Comparison of ENCODE assay signal across 10 mouse cellular contexts in the genomic region with DNA sequence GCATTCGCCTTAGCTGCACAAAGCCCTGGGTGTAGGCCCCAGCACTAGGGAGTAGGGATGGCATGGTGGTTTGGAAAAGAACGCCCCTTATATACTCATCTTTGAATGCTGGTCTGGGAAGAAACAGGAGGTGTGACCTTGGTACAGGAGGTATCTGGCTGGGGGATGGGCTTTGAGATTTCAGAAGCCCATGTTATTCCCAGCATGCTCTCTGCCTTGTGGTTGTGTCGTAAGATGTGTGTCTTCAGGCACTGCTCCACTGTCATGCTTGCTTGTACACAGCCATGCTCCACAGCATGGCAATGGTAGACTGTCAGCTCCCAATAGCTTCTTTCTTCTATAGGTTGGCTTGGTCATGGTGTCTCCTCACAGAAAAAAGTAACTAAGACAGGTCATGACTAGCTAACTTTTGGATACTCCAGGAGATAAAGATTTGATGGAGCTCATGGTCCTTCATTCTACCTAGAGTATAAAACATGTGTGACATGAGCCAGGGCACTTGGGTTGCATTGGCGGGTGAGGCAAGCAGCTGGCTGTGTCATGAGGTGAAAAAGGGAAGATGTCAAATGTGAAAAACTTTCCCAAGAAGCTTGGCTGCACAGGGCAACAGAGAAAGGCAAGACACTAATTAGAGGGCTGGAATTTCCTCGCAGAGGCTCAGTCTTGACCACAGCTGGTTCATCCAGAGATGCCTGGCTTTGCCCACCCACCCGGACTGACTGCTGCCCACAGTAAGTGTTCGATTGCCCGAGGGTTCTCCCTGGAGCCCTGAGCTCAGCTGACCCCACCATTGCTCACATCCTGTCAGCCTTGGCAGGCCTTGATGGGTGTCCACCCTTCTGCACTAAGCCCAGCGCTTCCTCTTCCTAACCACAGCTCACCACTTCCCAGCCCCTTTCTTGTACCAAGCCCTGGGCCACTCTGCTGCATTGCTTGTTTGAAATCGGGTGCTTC. TPM values are rescaled to one million over a fixed set of nuclear protein-coding genes. Genes with fewer than 3 reads are reported as not detected.
DNase-seq lines count a peak whose midpoint lies in the region; ATAC-seq and TF ChIP-seq lines count a peak whose summit lies in the region.
"Had no signal": no experiment of that assay in that cellular context is flagged by ENCODE, and none has a peak within 500 bp of the region (broad histone marks: within the 10 kb centered on the region; RNA-seq: fewer than 3 reads in every experiment).

No protein-coding gene starts in this region.

- no peak for TF ChIP-seq EP300 in liver, postnatal 0 days (IDR thresholded peaks at IDR 0.05; ENCODE audit: low read depth)

- no peak overlapping the region for H3K9ac ChIP-seq in liver, postnatal 0 days (replicated peaks)
- H3K9ac ChIP-seq in liver, embryonic 12.5 days = no peak overlapping the region
- H3K9ac ChIP-seq: midbrain, embryonic 12.5 days had no signal

- no peak for TF ChIP-seq POLR2A in myocyte (IDR thresholded peaks at IDR 0.05; ENCODE audit: insufficient read length, low read depth)

- peak; percentile 35 for ATAC-seq in liver, postnatal 0 days
- ATAC-seq in liver, embryonic 12.5 days = no peak

- H3ac ChIP-seq in myocyte (ENCODE audit: control insufficient read depth, insufficient read length) = no peak overlapping the region

- H3K36me3 ChIP-seq in liver, postnatal 0 days (replicated peaks; ENCODE audit: insufficient read depth, low read length) = no peaks in the 10 kb centered on the region
- H3K36me3 ChIP-seq in liver, embryonic 12.5 days = no peaks in the 10 kb centered on the region
- no peaks in the 10 kb centered on the region for H3K36me3 ChIP-seq in myocyte (ENCODE audit: control insufficient read depth, insufficient read depth)
- H3K36me3 ChIP-seq: midbrain, embryonic 12.5 days had no signal

- H3K4me1 ChIP-seq in liver, postnatal 0 days (ENCODE audit: insufficient read depth) = peaks cover 23% of the 10 kb centered on the region
- no peaks in the 10 kb centered on the region for H3K4me1 ChIP-seq in liver, embryonic 12.5 days
- H3K4me1 ChIP-seq: midbrain, embryonic 12.5 days had no signal

- intact Hi-C loops in heart, postnatal 14 days (cut with DNase I) = no loop called here

- 46% methylated on average over 10 of the region's 10 CpGs for WGBS in liver, postnatal 0 days (ENCODE audit: insufficient replicate concordance)
- WGBS in liver, embryonic 12.5 days (ENCODE audit: insufficient replicate concordance) = 29% methylated on average over 10 of the region's 10 CpGs

- H3K27me3 ChIP-seq in liver, postnatal 0 days (ENCODE audit: insufficient read depth, low read length) = no peaks in the 10 kb centered on the region
- 0 out of 2 replicates have a peak, but pooled peaks cover 4% of the 10 kb centered on the region for H3K27me3 ChIP-seq in liver, embryonic 12.5 days (replicated peaks)
- H3K27me3 ChIP-seq in myocyte (ENCODE audit: control insufficient read depth, insufficient read depth, insufficient read length) = no peaks in the 10 kb centered on the region
- H3K27me3 ChIP-seq: midbrain, embryonic 12.5 days had no signal

- peak overlapping the region; percentile 22; the same call in 1 of the 2 replicates for H3K4me2 ChIP-seq in liver, postnatal 0 days (ENCODE audit: low read depth, low read length)
- H3K4me2 ChIP-seq in liver, embryonic 12.5 days = no peak overlapping the region
- H3K4me2 ChIP-seq in myocyte (ENCODE audit: low read depth) = peak overlapping the region; percentile 62
- H3K4me2 ChIP-seq: midbrain, embryonic 12.5 days had no signal

- H3K79me2 ChIP-seq in myocyte (ENCODE audit: control insufficient read depth, insufficient read depth) = no peaks in the 10 kb centered on the region

- H3K27ac ChIP-seq in liver, postnatal 0 days (ENCODE audit: low read depth) = peak overlapping the region; percentile 71
- H3K27ac ChIP-seq in liver, embryonic 12.5 days = no peak overlapping the region
- H3K27ac ChIP-seq: layer of hippocampus, adult 2 months; midbrain, embryonic 12.5 days had no signal

- DNase-seq in liver, postnatal 0 days = peak; percentile 43
- DNase-seq in brain, adult 2 months (ENCODE audit: low read depth, low spot score) = peak; percentile 41
- DNase-seq in heart, postnatal 14 days = peak; percentile 29 to 40
- DNase-seq in adrenal gland, adult 2 months = no peak
- DNase-seq in urinary bladder, adult 2 months (ENCODE audit: low spot score) = no peak
- DNase-seq: left cerebral cortex, postnatal 4 days had no signal

- TF ChIP-seq CTCF in liver, postnatal 0 days (IDR thresholded peaks at IDR 0.05; ENCODE audit: low read depth) = no peak

- H3K9me3 ChIP-seq in liver, postnatal 0 days (ENCODE audit: low read length) = peaks cover under 1% of the 10 kb centered on the region; the same call in 1 of the 2 replicates
- peaks cover 5% of the 10 kb centered on the region; the same call in 1 of the 2 replicates for H3K9me3 ChIP-seq in liver, embryonic 12.5 days (replicated peaks)

- H3K4me3 ChIP-seq in liver, postnatal 0 days (ENCODE audit: low read depth, low read length) = no peak overlapping the region
- no peak overlapping the region for H3K4me3 ChIP-seq in liver, embryonic 12.5 days
- H3K4me3 ChIP-seq in myocyte = no peak overlapping the region
- H3K4me3 ChIP-seq: layer of hippocampus, adult 2 months; midbrain, embryonic 12.5 days had no signal

TF ChIP-seq in myocyte, 11 proteins besides CTCF, POLR2A, EP300 and RAD21:
- TF ChIP-seq CEBPB (IDR thresholded peaks at IDR 0.05; ENCODE audit: insufficient read depth, poor library complexity, severe bottlenecking) = no peak
- TF ChIP-seq USF1 (IDR thresholded peaks at IDR 0.05; ENCODE audit: low read depth) = no peak
- TF ChIP-seq MAX (IDR thresholded peaks at IDR 0.05; ENCODE audit: low read depth) = no peak
- TF ChIP-seq MYOG (IDR thresholded peaks at IDR 0.05; ENCODE audit: control insufficient read depth in 1 of 3, insufficient read depth in 1 of 3, insufficient read length in 2 of 3, low read depth in 2 of 3) = no peak
- no peak for TF ChIP-seq TCF12 (IDR thresholded peaks at IDR 0.05; ENCODE audit: insufficient read depth, poor library complexity, severe bottlenecking)
- TF ChIP-seq POLR2AphosphoS2 (IDR thresholded peaks at IDR 0.05; ENCODE audit: insufficient read length, low read depth) = no peak
- TF ChIP-seq SRF (IDR thresholded peaks at IDR 0.05; ENCODE audit: control insufficient read depth, insufficient read length, low read depth) = no peak
- no peak for TF ChIP-seq TCF3 (IDR thresholded peaks at IDR 0.05; ENCODE audit: insufficient read length, low read depth)
- TF ChIP-seq E2F4 (IDR thresholded peaks at IDR 0.05; ENCODE audit: insufficient read depth) = no peak
- no peak for TF ChIP-seq MYOD1 (IDR thresholded peaks at IDR 0.05; ENCODE audit: control insufficient read depth in 1 of 3, insufficient read length in 2 of 3, low read depth in 2 of 3)
- no peak for TF ChIP-seq REST (IDR thresholded peaks at IDR 0.05; ENCODE audit: insufficient read depth, insufficient read length)

RNA-seq across cellular contexts. Expression of a gene that starts 10.6 kb away (rescaled TPM):
- polyA plus RNA-seq in liver, postnatal 0 days (2015; fragmentation: Nextera tagmentation; extraction: Ambion mirVana) = 44.7 and 49.2 TPM in 2 replicates
- polyA plus RNA-seq in liver, embryonic 12.5 days (2016; fragmentation: Nextera tagmentation; extraction: Ambion mirVana) = 22.8 and 26.5 TPM in 2 replicates
- 100 to 1,000 TPM in 1 of 2 experiments, 10 to 100 TPM in 1; 85.0 to 105 TPM for total RNA-seq in heart, postnatal 14 days (2021)
- polyA plus RNA-seq in myocyte (2012; fragmentation: generic; extraction: Trizol) = 244 TPM
- total RNA-seq in adrenal gland, adult 2 months (2021) = 100 to 1,000 TPM; 138 to 196 TPM
- polyA plus RNA-seq in adrenal gland, adult 2 months (2012; rRNA removed) = 197 and 201 TPM in 2 replicates
- polyA plus RNA-seq in urinary bladder, adult 2 months (2012; rRNA removed) = 242 and 366 TPM in 2 replicates

RNA-seq across cellular contexts. Expression of a gene that starts 11.2 kb away (rescaled TPM):
- polyA plus RNA-seq in liver, postnatal 0 days (2015; fragmentation: Nextera tagmentation; extraction: Ambion mirVana) = 11.3 and 13.0 TPM in 2 replicates
- 19.2 and 19.4 TPM in 2 replicates for polyA plus RNA-seq in liver, embryonic 12.5 days (2016; fragmentation: Nextera tagmentation; extraction: Ambion mirVana)
- total RNA-seq in heart, postnatal 14 days (2021) = 10 to 100 TPM; 46.9 to 49.9 TPM
- polyA plus RNA-seq in myocyte (2012; fragmentation: generic; extraction: Trizol) = 0.26 TPM
- 100 to 1,000 TPM in 1 of 2 experiments, 10 to 100 TPM in 1; 88.3 to 109 TPM for total RNA-seq in adrenal gland, adult 2 months (2021)
- 67.6 and 83.8 TPM in 2 replicates for polyA plus RNA-seq in adrenal gland, adult 2 months (2012; rRNA removed)
- polyA plus RNA-seq in urinary bladder, adult 2 months (2012; rRNA removed) = 78.1 and 88.7 TPM in 2 replicates

RNA-seq across cellular contexts. Expression of a gene that starts 35.2 kb away (rescaled TPM):
- 5.6 and 6.3 TPM in 2 replicates for polyA plus RNA-seq in liver, postnatal 0 days (2015; fragmentation: Nextera tagmentation; extraction: Ambion mirVana)
- 7.0 and 8.0 TPM in 2 replicates for polyA plus RNA-seq in liver, embryonic 12.5 days (2016; fragmentation: Nextera tagmentation; extraction: Ambion mirVana)
- 1 to 10 TPM; 4.2 to 4.7 TPM for total RNA-seq in heart, postnatal 14 days (2021)
- 5.6 TPM for polyA plus RNA-seq in myocyte (2012; fragmentation: generic; extraction: Trizol)
- 1 to 10 TPM; 4.6 to 9.1 TPM for total RNA-seq in adrenal gland, adult 2 months (2021)
- 1.5 and 2.6 TPM in 2 replicates for polyA plus RNA-seq in adrenal gland, adult 2 months (2012; rRNA removed)
- polyA plus RNA-seq in urinary bladder, adult 2 months (2012; rRNA removed) = 8.3 and 9.1 TPM in 2 replicates

RNA-seq across cellular contexts. Expression of a gene that starts 36.8 kb away (rescaled TPM):
- 2.4 and 4.3 TPM in 2 replicates for polyA plus RNA-seq in liver, postnatal 0 days (2015; fragmentation: Nextera tagmentation; extraction: Ambion mirVana)
- polyA plus RNA-seq in liver, embryonic 12.5 days (2016; fragmentation: Nextera tagmentation; extraction: Ambion mirVana) = 2.6 and 3.4 TPM in 2 replicates
- total RNA-seq in heart, postnatal 14 days (2021) = 1 to 10 TPM; 8.0 TPM
- 68.7 TPM for polyA plus RNA-seq in myocyte (2012; fragmentation: generic; extraction: Trizol)
- total RNA-seq in adrenal gland, adult 2 months (2021) = 10 to 100 TPM; 16.9 to 26.6 TPM
- 35.9 and 38.7 TPM in 2 replicates for polyA plus RNA-seq in adrenal gland, adult 2 months (2012; rRNA removed)
- 27.5 and 29.1 TPM in 2 replicates for polyA plus RNA-seq in urinary bladder, adult 2 months (2012; rRNA removed)

Comparison
In these comparisons a context has a peak if more than half of its experiments do, and no peak if none do; other contexts are left out.
1. DNase-seq: peak in liver, postnatal 0 days (single experiment), brain, adult 2 months (single experiment) and heart, postnatal 14 days (2 of 2); none in adrenal gland, adult 2 months (single experiment) and urinary bladder, adult 2 months (single experiment).